Mouse (Mus musculus): ENCODE results near the gene Gm20388. TPM values are rescaled to one million over a fixed set of nuclear protein-coding genes. Genes with fewer than 3 reads are reported as not detected.

Gene Gm20388
- polyA plus RNA-seq, 1 experiment from 2014 or later: 5.5 TPM

GRCm38 (mm10) chr8:121699936-121700335 is 1789.3 kb downstream of the Gm20388 start:
- 94% methylated on average over 2 of the region's 2 CpGs for WGBS
- H3K27ac ChIP-seq: no peak overlapping the region
- H3K36me3 ChIP-seq (replicated peaks): no peaks in the 10 kb centered on the region
- DNase-seq (ENCODE audit: extremely low spot score, low spot score): no peak
- H3K4me1 ChIP-seq: peaks cover 21% of the 10 kb centered on the region
- no peaks in the 10 kb centered on the region for H3K27me3 ChIP-seq (ENCODE audit: poor library complexity, severe bottlenecking)
- no peak overlapping the region for H3K4me3 ChIP-seq
- no peaks in the 10 kb centered on the region for H3K9me3 ChIP-seq

GRCm38 (mm10) chr8:121705174-121705573 is 1794.5 kb downstream of the Gm20388 start:
- no peak overlapping the region for H3K4me3 ChIP-seq
- H3K4me1 ChIP-seq: peaks cover 3% of the 10 kb centered on the region; the same call in 1 of the 2 replicates
- no peaks in the 10 kb centered on the region for H3K36me3 ChIP-seq (replicated peaks)
- no peaks in the 10 kb centered on the region for H3K9me3 ChIP-seq
- DNase-seq (ENCODE audit: extremely low spot score, low spot score): no peak
- no peak overlapping the region for H3K27ac ChIP-seq
- H3K27me3 ChIP-seq (ENCODE audit: poor library complexity, severe bottlenecking): 0 out of 2 replicates have a peak, but pooled peaks cover 4% of the 10 kb centered on the region
- 74% methylated on average over 3 of the region's 3 CpGs for WGBS

- peaks cover 3% of the 10 kb centered on the region; the same call in 1 of the 2 replicates for H3K4me1 ChIP-seq
- H3K27ac ChIP-seq: no peak overlapping the region
- no peaks in the 10 kb centered on the region for H3K9me3 ChIP-seq
- DNase-seq (ENCODE audit: extremely low spot score, low spot score): no peak
- no peak overlapping the region for H3K4me3 ChIP-seq
- 0 out of 2 replicates have a peak, but pooled peaks cover 4% of the 10 kb centered on the region for H3K27me3 ChIP-seq (ENCODE audit: poor library complexity, severe bottlenecking)
- no peaks in the 10 kb centered on the region for H3K36me3 ChIP-seq (replicated peaks)
- 89% methylated on average over 11 of the region's 11 CpGs for WGBS
Observed at GRCm38 (mm10) chr8:121706956-121707355, 1796.3 kb downstream of the Gm20388 start.

GRCm38 (mm10) chr8:121708406-121708805 is 1797.8 kb downstream of the Gm20388 start:
- H3K4me1 ChIP-seq: peaks cover 3% of the 10 kb centered on the region; the same call in 1 of the 2 replicates
- 0 out of 2 replicates have a peak, but pooled peaks cover 4% of the 10 kb centered on the region for H3K27me3 ChIP-seq (ENCODE audit: poor library complexity, severe bottlenecking)
- H3K36me3 ChIP-seq (replicated peaks): no peaks in the 10 kb centered on the region
- no peak overlapping the region for H3K4me3 ChIP-seq
- H3K27ac ChIP-seq: no peak overlapping the region
- DNase-seq (ENCODE audit: extremely low spot score, low spot score): no peak
- H3K9me3 ChIP-seq: no peaks in the 10 kb centered on the region
- 65% methylated on average over 6 of the region's 6 CpGs for WGBS

- Histone ChIP-seq H3K4me3 (peak overlapping the region; percentile 34), H3K36me3 (replicated peaks) (no peaks in the 10 kb centered on the region), H3K9me3 (no peaks in the 10 kb centered on the region), H3K4me1 (peaks cover 27% of the 10 kb centered on the region), H3K27ac (peak overlapping the region; percentile 78), H3K27me3 (ENCODE audit: poor library complexity, severe bottlenecking) (peaks cover 41% of the 10 kb centered on the region)
- WGBS: 53% methylated on average over 14 of the region's 14 CpGs
- no peak for DNase-seq (ENCODE audit: extremely low spot score, low spot score)
Observed at GRCm38 (mm10) chr8:121717502-121717901, 1806.9 kb downstream of the Gm20388 start.

- Histone ChIP-seq H3K4me1 (peaks cover 27% of the 10 kb centered on the region), H3K36me3 (replicated peaks) (no peaks in the 10 kb centered on the region), H3K27me3 (ENCODE audit: poor library complexity, severe bottlenecking) (peaks cover 41% of the 10 kb centered on the region), H3K4me3 (peak overlapping the region; percentile 34), H3K27ac (peak overlapping the region; percentile 78), H3K9me3 (no peaks in the 10 kb centered on the region)
- 31% methylated on average over 12 of the region's 12 CpGs for WGBS
- peak; percentile 88 for DNase-seq (ENCODE audit: extremely low spot score, low spot score)
Observed at GRCm38 (mm10) chr8:121717982-121718425, 1807.4 kb downstream of the Gm20388 start.

- Histone ChIP-seq H3K27ac (no peak overlapping the region), H3K27me3 (ENCODE audit: poor library complexity, severe bottlenecking) (peaks cover 41% of the 10 kb centered on the region), H3K4me1 (peaks cover 31% of the 10 kb centered on the region), H3K36me3 (replicated peaks) (no peaks in the 10 kb centered on the region), H3K4me3 (no peak overlapping the region), H3K9me3 (no peaks in the 10 kb centered on the region)
- no peak for DNase-seq (ENCODE audit: extremely low spot score, low spot score)
- 65% methylated on average over 6 of the region's 6 CpGs for WGBS
Observed at GRCm38 (mm10) chr8:121718925-121719324, 1808.3 kb downstream of the Gm20388 start.

GRCm38 (mm10) chr8:121721072-121721471 is 1810.4 kb downstream of the Gm20388 start:
- Histone ChIP-seq H3K9me3 (no peaks in the 10 kb centered on the region), H3K27me3 (ENCODE audit: poor library complexity, severe bottlenecking) (peaks cover 21% of the 10 kb centered on the region), H3K4me1 (peaks cover 21% of the 10 kb centered on the region), H3K36me3 (replicated peaks) (no peaks in the 10 kb centered on the region), H3K4me3 (no peak overlapping the region), H3K27ac (no peak overlapping the region)
- 71% methylated on average over 6 of the region's 6 CpGs for WGBS
- no peak for DNase-seq (ENCODE audit: extremely low spot score, low spot score)

GRCm38 (mm10) chr8:121723846-121724245 is 1813.2 kb downstream of the Gm20388 start:
- Histone ChIP-seq H3K4me1 (0 out of 2 replicates have a peak, but pooled peaks cover 5% of the 10 kb centered on the region), H3K4me3 (no peak overlapping the region), H3K27ac (no peak overlapping the region), H3K9me3 (peaks cover 8% of the 10 kb centered on the region), H3K27me3 (ENCODE audit: poor library complexity, severe bottlenecking) (peaks cover 29% of the 10 kb centered on the region), H3K36me3 (replicated peaks) (no peaks in the 10 kb centered on the region)
- 81% methylated on average over 12 of the region's 12 CpGs for WGBS
- no peak for DNase-seq (ENCODE audit: extremely low spot score, low spot score)

- H3K4me3 ChIP-seq: no peak overlapping the region
- peaks cover 29% of the 10 kb centered on the region for H3K4me1 ChIP-seq
- no peak for DNase-seq (ENCODE audit: extremely low spot score, low spot score)
- WGBS: 61% methylated on average over 3 of the region's 3 CpGs
- peaks cover 52% of the 10 kb centered on the region for H3K27me3 ChIP-seq (ENCODE audit: poor library complexity, severe bottlenecking)
- H3K36me3 ChIP-seq (replicated peaks): no peaks in the 10 kb centered on the region
- H3K27ac ChIP-seq: no peak overlapping the region
- peaks cover 8% of the 10 kb centered on the region for H3K9me3 ChIP-seq
Observed at GRCm38 (mm10) chr8:121727164-121727563, 1816.5 kb downstream of the Gm20388 start.

GRCm38 (mm10) chr8:121729323-121729722 is 1818.7 kb downstream of the Gm20388 start, which contains the start of gene Jph3:
TSS of gene Jph3 (plus strand) at chr8:121729623.
- WGBS: 5% methylated on average over 12 of the region's 12 CpGs
- H3K9me3 ChIP-seq: peaks cover 8% of the 10 kb centered on the region
- H3K36me3 ChIP-seq (replicated peaks): no peaks in the 10 kb centered on the region
- H3K4me3 ChIP-seq: peak within 1 kb of the TSS; percentile 62
- H3K27me3 ChIP-seq (ENCODE audit: poor library complexity, severe bottlenecking): peaks cover 73% of the 10 kb centered on the region
- H3K4me1 ChIP-seq: peaks cover 27% of the 10 kb centered on the region
- no peak for DNase-seq (ENCODE audit: extremely low spot score, low spot score)
- peak within 1 kb of the TSS; percentile 60; the same call in 1 of the 2 replicates for H3K27ac ChIP-seq

GRCm38 (mm10) chr8:121729754-121730153 is 1819.1 kb downstream of the Gm20388 start:
- Histone ChIP-seq H3K36me3 (replicated peaks) (no peaks in the 10 kb centered on the region), H3K27ac (no peak overlapping the region), H3K4me1 (peaks cover 27% of the 10 kb centered on the region), H3K4me3 (peak overlapping the region; percentile 62), H3K9me3 (peaks cover 8% of the 10 kb centered on the region), H3K27me3 (ENCODE audit: poor library complexity, severe bottlenecking) (peaks cover 73% of the 10 kb centered on the region)
- DNase-seq (ENCODE audit: extremely low spot score, low spot score): no peak
- 4% methylated on average over 51 of the region's 54 CpGs for WGBS

GRCm38 (mm10) chr8:121730170-121730569 is 1819.5 kb downstream of the Gm20388 start:
- H3K27me3 ChIP-seq (ENCODE audit: poor library complexity, severe bottlenecking): peaks cover 73% of the 10 kb centered on the region
- H3K27ac ChIP-seq: peak overlapping the region; percentile 60; the same call in 1 of the 2 replicates
- peaks cover 27% of the 10 kb centered on the region for H3K4me1 ChIP-seq
- 9% methylated on average over 60 of the region's 60 CpGs for WGBS
- peak; percentile 29 for DNase-seq (ENCODE audit: extremely low spot score, low spot score)
- peaks cover 8% of the 10 kb centered on the region for H3K9me3 ChIP-seq
- peak overlapping the region; percentile 62 for H3K4me3 ChIP-seq
- no peaks in the 10 kb centered on the region for H3K36me3 ChIP-seq (replicated peaks)
